13 mouse cellular contexts compared by ENCODE assay signal in the genomic region with DNA sequence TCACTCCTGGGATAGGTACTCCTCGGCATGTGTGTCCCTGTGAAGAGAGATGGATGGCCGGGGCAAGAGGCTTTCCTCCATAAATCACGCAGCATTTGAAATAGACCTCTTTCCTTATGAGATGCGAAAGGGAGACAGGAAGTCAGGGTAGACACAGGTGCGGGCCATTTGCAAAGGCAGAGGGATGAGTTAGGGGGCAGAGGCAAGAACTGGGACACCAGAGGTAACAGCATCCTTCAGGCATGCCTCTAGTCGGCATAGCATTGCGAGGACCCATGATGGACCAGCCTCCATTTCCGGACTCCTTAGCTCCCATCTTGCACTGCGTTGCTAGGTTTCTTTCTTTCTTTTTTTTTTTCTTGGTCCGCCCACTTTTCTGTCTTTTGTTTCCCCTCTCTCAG.
DNase-seq lines count a peak whose midpoint lies in the region; ATAC-seq lines count a peak whose summit lies in the region.
"Had no signal": no experiment of that assay in that cellular context is flagged by ENCODE, and none has a peak within 500 bp of the region (broad histone marks: within the 10 kb centered on the region; RNA-seq: fewer than 3 reads in every experiment).

No protein-coding gene starts in this region.

- H3K36me3 ChIP-seq in limb, embryonic 15.5 days: no peaks in the 10 kb centered on the region
- H3K36me3 ChIP-seq: liver, embryonic 12.5 days had no signal

- H3K9me3 ChIP-seq in limb, embryonic 15.5 days: no peaks in the 10 kb centered on the region

- peak overlapping the region; percentile 39 for H3K4me2 ChIP-seq in limb, embryonic 15.5 days
- H3K4me2 ChIP-seq: liver, embryonic 12.5 days had no signal

- peaks cover 36% of the 10 kb centered on the region for H3K4me1 ChIP-seq in limb, embryonic 15.5 days
- H3K4me1 ChIP-seq: liver, embryonic 12.5 days had no signal

- DNase-seq in heart, adult 11 months: peak; percentile 67
- no peak for DNase-seq in heart, postnatal 10 days
- peak; percentile 37 to 58 for DNase-seq in urinary bladder, adult 18-20 months (ENCODE audit: low spot score in 2 of 2)
- DNase-seq in urinary bladder, postnatal 10 days (ENCODE audit: low spot score): no peak
- no peak for DNase-seq in gastrocnemius, postnatal 14 days
- no peak for DNase-seq in left cerebral cortex, adult 11 months (ENCODE audit: low spot score)
- DNase-seq: adrenal gland, postnatal 14 days; B cell, adult 2 months; cerebellum, adult 11-12 months; gastrocnemius, postnatal 10 days had no signal

- peaks cover 27% of the 10 kb centered on the region for H3K27me3 ChIP-seq in limb, embryonic 15.5 days

- H3K27ac ChIP-seq in limb, embryonic 15.5 days: peak overlapping the region; percentile 63
- H3K27ac ChIP-seq: liver, embryonic 12.5 days had no signal

- ATAC-seq in limb, embryonic 15.5 days (ENCODE audit: insufficient number of reproducible peaks, low FRiP score, low TSS enrichment, low read depth): no peak; the same call in 1 of the 2 replicates
- ATAC-seq in CD4-positive, CD25-positive, alpha-beta regulatory T cell, adult 4 months: no peak
- ATAC-seq: liver, embryonic 12.5 days had no signal

- WGBS in limb, embryonic 15.5 days: 21% methylated on average over 10 of the region's 10 CpGs

- H3K9ac ChIP-seq in limb, embryonic 15.5 days: no peak overlapping the region
- H3K9ac ChIP-seq: liver, embryonic 12.5 days had no signal

- peak overlapping the region; percentile 31 for H3K4me3 ChIP-seq in limb, embryonic 15.5 days
- H3K4me3 ChIP-seq: liver, embryonic 12.5 days had no signal

- intact Hi-C loops in heart, postnatal 10 days (cut with DNase I): no loop called here
- intact Hi-C loops in gastrocnemius, postnatal 14 days (cut with DNase I; ENCODE audit: low total_unique reads): no loop called here

Comparison
In these comparisons a context has a peak if more than half of its experiments do, and no peak if none do; other contexts are left out.
1. DNase-seq: peak in heart, adult 11 months (single experiment) and urinary bladder, adult 18-20 months (2 of 2); none in heart, postnatal 10 days (0 of 2), urinary bladder, postnatal 10 days (single experiment), gastrocnemius, postnatal 14 days (single experiment) and left cerebral cortex, adult 11 months (single experiment).